18 mouse cellular contexts compared by ENCODE assay signal in the genomic region with DNA sequence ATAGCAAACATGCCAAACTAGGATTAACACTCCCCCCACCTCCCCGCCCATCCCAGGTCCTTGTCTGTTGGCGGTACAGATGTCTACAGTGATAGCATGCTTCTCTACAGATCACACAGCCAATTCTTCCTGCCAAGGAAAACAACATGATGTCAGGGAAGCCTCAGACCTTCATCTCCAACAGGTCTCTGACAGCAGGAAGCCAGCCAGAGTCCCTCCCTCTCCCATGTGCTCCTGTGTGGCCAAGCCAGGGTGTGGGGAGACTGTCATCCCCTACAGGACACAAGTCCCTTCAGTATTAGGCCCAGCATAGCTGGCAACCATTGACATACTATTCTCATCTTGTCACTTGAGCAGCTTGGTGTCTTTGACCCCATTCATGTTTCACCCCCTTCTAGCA.
DNase-seq lines count a peak whose midpoint lies in the region; ATAC-seq and TF ChIP-seq lines count a peak whose summit lies in the region.
"Had no signal": no experiment of that assay in that cellular context is flagged by ENCODE, and none has a peak within 500 bp of the region (broad histone marks: within the 10 kb centered on the region; RNA-seq: fewer than 3 reads in every experiment).

No protein-coding gene starts in this region.

- no peak for TF ChIP-seq EP300 in liver, postnatal 0 days (IDR thresholded peaks at IDR 0.05; ENCODE audit: low read depth)
- TF ChIP-seq EP300 in MEL (IDR thresholded peaks at IDR 0.05; ENCODE audit: low read depth in 1 of 2, low read length in 2 of 2): 0 out of 4 replicates have a peak, but pooled peaks of 1 of the 2 experiments have one; percentile 22

- no peak for TF ChIP-seq RAD21 in MEL (IDR thresholded peaks at IDR 0.05; ENCODE audit: low read depth, low read length)

- H3K79me2 ChIP-seq in MEL (ENCODE audit: control insufficient read depth, insufficient read depth, low read length, poor library complexity): no peaks in the 10 kb centered on the region

- 43% methylated on average over 2 of the region's 2 CpGs for WGBS in liver, embryonic 13.5 days (ENCODE audit: insufficient replicate concordance)
- 66% methylated on average over 2 of the region's 2 CpGs for WGBS in liver, postnatal 0 days (ENCODE audit: insufficient replicate concordance)

- no peak overlapping the region for H3K27ac ChIP-seq in liver, embryonic 13.5 days
- no peak overlapping the region for H3K27ac ChIP-seq in liver, postnatal 0 days (ENCODE audit: low read depth)
- no peak overlapping the region for H3K27ac ChIP-seq in MEL (ENCODE audit: control insufficient read depth, low read depth, low read length)
- H3K27ac ChIP-seq: heart, embryonic 10.5 days; limb, embryonic 13.5 days; macrophage; midbrain, embryonic 13.5 days; neural tube, embryonic 13.5 days had no signal

- H3K4me3 ChIP-seq in liver, embryonic 13.5 days (replicated peaks): no peak overlapping the region
- no peak overlapping the region for H3K4me3 ChIP-seq in liver, postnatal 0 days (ENCODE audit: low read depth, low read length)
- no peak overlapping the region for H3K4me3 ChIP-seq in MEL (ENCODE audit: control insufficient read depth in 1 of 2, insufficient read depth in 1 of 2, low read depth in 2 of 2, low read length in 2 of 2)
- H3K4me3 ChIP-seq: forebrain, embryonic 15.5 days; heart, embryonic 10.5 days; limb, embryonic 13.5 days; midbrain, embryonic 13.5 days; neural tube, embryonic 13.5 days had no signal

- no peaks in the 10 kb centered on the region for H3K9me3 ChIP-seq in liver, embryonic 13.5 days (replicated peaks)
- H3K9me3 ChIP-seq in liver, postnatal 0 days (ENCODE audit: low read length): no peaks in the 10 kb centered on the region
- H3K9me3 ChIP-seq in MEL (replicated peaks; ENCODE audit: insufficient read depth, low read length): no peaks in the 10 kb centered on the region
- H3K9me3 ChIP-seq: forebrain, embryonic 15.5 days; heart, embryonic 10.5 days; limb, embryonic 13.5 days; midbrain, embryonic 13.5 days; neural tube, embryonic 13.5 days had no signal

- no peaks in the 10 kb centered on the region for H3K27me3 ChIP-seq in liver, embryonic 13.5 days
- no peaks in the 10 kb centered on the region for H3K27me3 ChIP-seq in liver, postnatal 0 days (ENCODE audit: insufficient read depth, low read length)
- H3K27me3 ChIP-seq in MEL (ENCODE audit: control insufficient read depth in 1 of 2, insufficient read depth in 2 of 2, low read length in 2 of 2): no peaks in the 10 kb centered on the region; a peak in 1 of 4 replicates
- H3K27me3 ChIP-seq: forebrain, embryonic 15.5 days; limb, embryonic 13.5 days; midbrain, embryonic 13.5 days; neural tube, embryonic 13.5 days had no signal

- TF ChIP-seq POLR2A in MEL (IDR thresholded peaks at IDR 0.05; ENCODE audit: control insufficient read depth in 1 of 2, insufficient read depth in 1 of 2, low read depth in 1 of 2, low read length in 2 of 2, poor library complexity in 1 of 2): no peak

- peaks cover 4% of the 10 kb centered on the region; the same call in 1 of the 2 replicates for H3K4me1 ChIP-seq in liver, embryonic 13.5 days (replicated peaks)
- H3K4me1 ChIP-seq in liver, postnatal 0 days (ENCODE audit: insufficient read depth): no peaks in the 10 kb centered on the region
- H3K4me1 ChIP-seq in MEL (ENCODE audit: control insufficient read depth in 1 of 2, insufficient read depth in 2 of 2, low read length in 2 of 2): no peaks in the 10 kb centered on the region
- H3K4me1 ChIP-seq: heart, embryonic 10.5 days; limb, embryonic 13.5 days; midbrain, embryonic 13.5 days; neural tube, embryonic 13.5 days had no signal

- H3K9ac ChIP-seq in liver, embryonic 13.5 days: no peak overlapping the region
- H3K9ac ChIP-seq in liver, postnatal 0 days (replicated peaks): no peak overlapping the region
- no peak overlapping the region for H3K9ac ChIP-seq in MEL (ENCODE audit: control insufficient read depth, low read depth, low read length, poor library complexity, severe bottlenecking)
- H3K9ac ChIP-seq: forebrain, embryonic 15.5 days; limb, embryonic 13.5 days; midbrain, embryonic 13.5 days; neural tube, embryonic 13.5 days had no signal

- TF ChIP-seq CTCF in liver, postnatal 0 days (IDR thresholded peaks at IDR 0.05; ENCODE audit: low read depth): no peak
- TF ChIP-seq CTCF in MEL (IDR thresholded peaks at IDR 0.05 in 2 of 3, conservative IDR thresholded peaks at IDR 0.05 in 1 of 3; ENCODE audit: control insufficient read depth in 1 of 3, insufficient read depth in 1 of 3, low read depth in 2 of 3, low read length in 3 of 3, poor library complexity in 1 of 3, severe bottlenecking in 1 of 3): no peak

- no peak overlapping the region for H3K4me2 ChIP-seq in liver, embryonic 13.5 days
- H3K4me2 ChIP-seq in liver, postnatal 0 days (ENCODE audit: low read depth, low read length): no peak overlapping the region
- H3K4me2 ChIP-seq: forebrain, embryonic 15.5 days; limb, embryonic 13.5 days; midbrain, embryonic 13.5 days; neural tube, embryonic 13.5 days had no signal

- H3K36me3 ChIP-seq in liver, embryonic 13.5 days: no peaks in the 10 kb centered on the region
- no peaks in the 10 kb centered on the region for H3K36me3 ChIP-seq in liver, postnatal 0 days (replicated peaks; ENCODE audit: insufficient read depth, low read length)
- no peaks in the 10 kb centered on the region for H3K36me3 ChIP-seq in MEL (ENCODE audit: control insufficient read depth in 1 of 2, insufficient read depth in 2 of 2, low read length in 2 of 2)
- H3K36me3 ChIP-seq: forebrain, embryonic 15.5 days; heart, embryonic 10.5 days; limb, embryonic 13.5 days; midbrain, embryonic 13.5 days; neural tube, embryonic 13.5 days had no signal

- peak; percentile 83 for DNase-seq in heart, adult 11 months
- DNase-seq in heart, adult 8-10 months (ENCODE audit: low spot score): no peak
- no peak for DNase-seq in liver, embryonic 13.5 days
- DNase-seq in liver, postnatal 0 days: no peak
- peak; percentile 34 for DNase-seq in MEL (ENCODE audit: low read depth, low spot score)
- DNase-seq in spleen, postnatal 4 days (ENCODE audit: low spot score in 2 of 2): no peak
- DNase-seq: cerebellum, adult 11-12 months; gastrocnemius, postnatal 14 days; right cerebral cortex, adult 18-20 months; thymus, postnatal 36 days had no signal

- peak; percentile 50 for ATAC-seq in liver, embryonic 13.5 days (ENCODE audit: low read depth)
- no peak for ATAC-seq in liver, postnatal 0 days
- ATAC-seq in common myeloid progenitor, adult 5-6 weeks (replicated peaks; ENCODE audit: low read depth, poor library complexity, severe bottlenecking): peak; percentile 54; the same call in 1 of the 2 replicates
- ATAC-seq in granulocyte monocyte progenitor cell, adult 5-6 weeks (replicated peaks; ENCODE audit: poor library complexity, severe bottlenecking): no peak
- ATAC-seq: midbrain, embryonic 13.5 days had no signal

TF ChIP-seq in MEL, 35 proteins besides CTCF, POLR2A, EP300 and RAD21:
- TF ChIP-seq ETS1 (IDR thresholded peaks at IDR 0.05; ENCODE audit: low read depth, low read length) (peak; percentile 43; the same call in 1 of the 2 replicates), POLR2AphosphoS5 (IDR thresholded peaks at IDR 0.05; ENCODE audit: borderline replicate concordance, low read depth, low read length) (no peak)

Comparison
In these comparisons a context has a peak if more than half of its experiments do, and no peak if none do; other contexts are left out.
1. DNase-seq: peak in heart, adult 11 months (single experiment) and MEL (single experiment); none in heart, adult 8-10 months (single experiment), liver, embryonic 13.5 days (single experiment), liver, postnatal 0 days (single experiment) and spleen, postnatal 4 days (0 of 2).
2. ATAC-seq: peak in liver, embryonic 13.5 days (single experiment) and common myeloid progenitor, adult 5-6 weeks (single experiment); none in liver, postnatal 0 days (single experiment) and granulocyte monocyte progenitor cell, adult 5-6 weeks (single experiment).